Mouse (Mus musculus): Measurements from ENCODE around the gene Pitx1. TPM values are rescaled to one million over a fixed set of nuclear protein-coding genes. Genes with fewer than 3 reads are reported as not detected.

Gene Pitx1
- polyA plus RNA-seq (2012; rRNA removed) (0.09 and 0.24 TPM in 2 replicates), polyA plus RNA-seq (2014; fragmentation: Nextera tagmentation; extraction: Ambion mirVana) (not detected in 2 replicates)

DNA sequence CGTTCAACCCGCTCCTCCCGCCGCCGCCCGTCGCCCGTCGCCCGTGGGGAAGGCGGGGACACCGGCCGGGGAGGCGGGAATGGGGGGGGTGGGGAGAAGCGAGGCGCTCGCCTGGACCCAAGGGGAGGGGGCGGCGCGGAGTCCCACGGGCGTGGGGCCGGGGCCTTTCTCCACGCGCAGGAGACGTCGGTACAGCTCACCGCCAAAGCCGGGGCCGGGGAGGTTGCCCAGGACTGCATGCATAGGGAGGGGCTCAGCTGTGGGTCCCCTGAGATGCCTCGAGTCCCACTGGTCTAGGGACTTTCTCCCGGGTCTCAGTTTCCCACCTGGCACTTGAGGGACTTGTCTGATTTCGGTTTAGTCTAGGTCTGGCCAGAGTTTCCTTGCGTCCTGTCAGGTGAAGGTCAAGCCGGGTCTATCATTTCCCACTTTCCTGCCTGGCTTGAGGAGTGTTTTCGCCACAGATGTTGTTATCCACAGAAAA, at the start of gene Pitx1:
TSS of gene Pitx1 (minus strand) at position 51 of the 484 bp plus-strand sequence.
- no peak within 1 kb of the TSS for H3K4me2 ChIP-seq (ENCODE audit: low read depth)
- no peak for ATAC-seq (ENCODE audit: insufficient read depth)
- no peaks in the 10 kb centered on the region for H3K9me3 ChIP-seq (ENCODE audit: control insufficient read depth, low read length)
- no peaks in the 10 kb centered on the region for H3K36me3 ChIP-seq (replicated peaks; ENCODE audit: control insufficient read depth, insufficient read depth, low read depth)
- H3K4me3 ChIP-seq (ENCODE audit: insufficient read depth in 1 of 2, low read depth in 2 of 2, low read length in 2 of 2): no peak within 1 kb of the TSS
- no peak within 1 kb of the TSS for H3K27ac ChIP-seq
- H3K27me3 ChIP-seq (ENCODE audit: control insufficient read depth, insufficient read depth, low read length): peaks cover 87% of the 10 kb centered on the region
- WGBS (ENCODE audit: insufficient replicate concordance): 1% methylated on average over 36 of the region's 36 CpGs
- no peak within 1 kb of the TSS for H3K9ac ChIP-seq (replicated peaks)
- no peaks in the 10 kb centered on the region for H3K4me1 ChIP-seq (replicated peaks; ENCODE audit: control insufficient read depth in 2 of 2, insufficient read depth in 2 of 2, low read length in 1 of 2)
- DNase-seq (ENCODE audit: low read depth in 3 of 3, low spot score in 3 of 3): no peak
- no peak for TF ChIP-seq EP300 (IDR thresholded peaks at IDR 0.05; ENCODE audit: low read depth)
- TF ChIP-seq CTCF (IDR thresholded peaks at IDR 0.05; ENCODE audit: low read depth): no peak

DNA sequence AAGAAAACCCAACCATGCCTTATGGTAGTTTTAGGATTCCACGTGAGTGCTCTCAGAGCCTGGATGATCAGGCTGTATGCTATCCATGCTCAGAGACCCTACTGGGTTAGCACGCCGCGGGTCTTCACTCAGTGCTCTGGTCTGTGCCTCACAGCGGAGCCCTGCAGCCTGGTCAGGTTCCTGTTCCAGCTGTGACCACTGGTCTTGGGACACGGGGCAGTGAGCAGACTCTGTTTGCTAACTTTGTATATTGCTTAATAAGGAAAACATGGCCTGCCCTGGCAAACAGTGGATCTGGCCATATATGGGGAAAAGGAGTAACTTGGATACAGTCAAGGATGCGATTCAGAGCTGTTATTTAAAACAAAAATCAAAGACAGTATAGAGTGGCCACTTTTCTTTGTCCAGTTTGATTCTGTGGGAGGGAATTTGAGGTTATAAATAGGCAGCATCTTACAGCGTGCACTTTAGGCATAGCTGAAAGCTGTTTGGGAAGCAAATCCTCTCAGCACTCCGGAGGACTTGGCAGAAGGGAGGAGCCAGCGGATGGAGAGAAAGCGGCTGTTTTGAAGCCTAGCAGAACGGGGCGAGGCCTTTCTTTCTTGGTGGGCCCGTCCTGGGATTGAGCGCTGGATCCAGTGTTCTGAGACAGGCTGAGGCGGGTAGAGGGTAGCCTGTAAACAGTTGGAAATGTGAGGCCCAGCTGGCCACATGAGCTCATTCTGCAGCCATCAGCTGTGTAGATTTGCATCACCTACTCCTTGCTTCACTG, 45.6 kb upstream of the Pitx1 start:
- no peaks in the 10 kb centered on the region for H3K4me1 ChIP-seq (replicated peaks; ENCODE audit: control insufficient read depth in 2 of 2, insufficient read depth in 2 of 2, low read length in 1 of 2)
- WGBS (ENCODE audit: insufficient replicate concordance): 55% methylated on average over 16 of the region's 16 CpGs
- no peaks in the 10 kb centered on the region for H3K27me3 ChIP-seq (ENCODE audit: control insufficient read depth, insufficient read depth, low read length)
- no peak overlapping the region for H3K4me3 ChIP-seq (ENCODE audit: insufficient read depth in 1 of 2, low read depth in 2 of 2, low read length in 2 of 2)
- no peaks in the 10 kb centered on the region for H3K36me3 ChIP-seq (replicated peaks; ENCODE audit: control insufficient read depth, insufficient read depth, low read depth)
- no peaks in the 10 kb centered on the region for H3K9me3 ChIP-seq (ENCODE audit: control insufficient read depth, low read length)
- no peak overlapping the region for H3K27ac ChIP-seq
- TF ChIP-seq EP300 (IDR thresholded peaks at IDR 0.05; ENCODE audit: low read depth): no peak
- no peak for TF ChIP-seq CTCF (IDR thresholded peaks at IDR 0.05; ENCODE audit: low read depth)
- DNase-seq (ENCODE audit: low read depth in 3 of 3, low spot score in 3 of 3): peak in 1 of 3 experiments; percentile 7
- 0 out of 2 replicates have a peak, but pooled peaks have one; percentile 28 for ATAC-seq (ENCODE audit: insufficient read depth)
- no peak overlapping the region for H3K4me2 ChIP-seq (ENCODE audit: low read depth)
- no peak overlapping the region for H3K9ac ChIP-seq (replicated peaks)

DNA sequence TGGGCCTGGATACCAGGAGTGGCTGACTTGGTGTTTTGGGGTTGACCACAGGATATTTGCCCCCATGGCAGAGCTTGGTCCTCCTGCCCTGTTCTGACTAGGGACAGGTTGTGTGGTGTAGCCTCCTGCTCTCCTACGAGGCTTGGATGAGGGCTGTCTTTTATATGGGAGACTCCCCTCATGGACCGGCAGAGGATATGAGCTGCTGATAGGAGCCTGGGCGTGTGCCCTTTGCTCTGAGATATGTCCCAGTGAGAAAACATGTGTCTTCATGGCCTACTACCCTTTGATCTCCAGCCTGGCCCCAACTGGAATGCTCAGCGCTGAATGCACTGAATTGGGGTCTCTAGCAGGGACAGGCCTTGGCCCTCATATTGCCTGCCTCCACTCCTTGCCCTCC, 42.4 kb upstream of the Pitx1 start:
- Histone ChIP-seq H3K9ac (replicated peaks) (no peak overlapping the region), H3K27ac (no peak overlapping the region), H3K27me3 (ENCODE audit: control insufficient read depth, insufficient read depth, low read length) (no peaks in the 10 kb centered on the region), H3K36me3 (replicated peaks; ENCODE audit: control insufficient read depth, insufficient read depth, low read depth) (no peaks in the 10 kb centered on the region), H3K4me3 (ENCODE audit: insufficient read depth in 1 of 2, low read depth in 2 of 2, low read length in 2 of 2) (no peak overlapping the region), H3K4me1 (replicated peaks; ENCODE audit: control insufficient read depth in 2 of 2, insufficient read depth in 2 of 2, low read length in 1 of 2) (no peaks in the 10 kb centered on the region), H3K9me3 (ENCODE audit: control insufficient read depth, low read length) (no peaks in the 10 kb centered on the region), H3K4me2 (ENCODE audit: low read depth) (no peak overlapping the region)
- DNase-seq (ENCODE audit: low read depth in 3 of 3, low spot score in 3 of 3): no peak
- ATAC-seq (ENCODE audit: insufficient read depth): no peak
- no peak for TF ChIP-seq CTCF (IDR thresholded peaks at IDR 0.05; ENCODE audit: low read depth)
- TF ChIP-seq EP300 (IDR thresholded peaks at IDR 0.05; ENCODE audit: low read depth): no peak
- WGBS (ENCODE audit: insufficient replicate concordance): 53% methylated on average over 4 of the region's 4 CpGs

DNA sequence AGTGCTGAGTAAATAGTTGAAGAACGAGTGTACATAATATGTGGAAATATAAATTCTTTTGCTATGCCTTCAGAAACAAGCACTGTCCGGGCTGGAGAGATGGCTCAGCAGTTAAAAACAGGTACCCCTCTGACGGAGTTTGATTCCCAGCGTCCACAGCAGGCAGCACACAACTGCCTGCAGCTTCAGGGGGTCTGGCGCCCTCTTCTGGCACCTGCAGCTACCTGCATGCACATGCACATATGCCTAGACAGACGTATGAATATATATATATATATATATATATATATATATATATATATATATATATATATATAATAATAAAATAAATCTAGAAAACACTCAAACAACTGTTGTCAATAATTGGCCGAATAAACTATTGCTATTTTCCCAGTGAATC, 35.4 kb upstream of the Pitx1 start:
- no peak overlapping the region for H3K4me3 ChIP-seq (ENCODE audit: insufficient read depth in 1 of 2, low read depth in 2 of 2, low read length in 2 of 2)
- DNase-seq (ENCODE audit: low read depth in 3 of 3, low spot score in 3 of 3) (no peak), ATAC-seq (ENCODE audit: insufficient read depth) (no peak)
- no peaks in the 10 kb centered on the region for H3K9me3 ChIP-seq (ENCODE audit: control insufficient read depth, low read length)
- no peak overlapping the region for H3K27ac ChIP-seq
- no peaks in the 10 kb centered on the region for H3K4me1 ChIP-seq (replicated peaks; ENCODE audit: control insufficient read depth in 2 of 2, insufficient read depth in 2 of 2, low read length in 1 of 2)
- no peaks in the 10 kb centered on the region for H3K27me3 ChIP-seq (ENCODE audit: control insufficient read depth, insufficient read depth, low read length)
- WGBS (ENCODE audit: insufficient replicate concordance): 60% methylated on average over 7 of the region's 7 CpGs
- H3K4me2 ChIP-seq (ENCODE audit: low read depth): no peak overlapping the region
- no peak for TF ChIP-seq EP300 (IDR thresholded peaks at IDR 0.05; ENCODE audit: low read depth)
- TF ChIP-seq CTCF (IDR thresholded peaks at IDR 0.05; ENCODE audit: low read depth): peak; percentile 28
- H3K9ac ChIP-seq (replicated peaks): no peak overlapping the region
- no peaks in the 10 kb centered on the region for H3K36me3 ChIP-seq (replicated peaks; ENCODE audit: control insufficient read depth, insufficient read depth, low read depth)

DNA sequence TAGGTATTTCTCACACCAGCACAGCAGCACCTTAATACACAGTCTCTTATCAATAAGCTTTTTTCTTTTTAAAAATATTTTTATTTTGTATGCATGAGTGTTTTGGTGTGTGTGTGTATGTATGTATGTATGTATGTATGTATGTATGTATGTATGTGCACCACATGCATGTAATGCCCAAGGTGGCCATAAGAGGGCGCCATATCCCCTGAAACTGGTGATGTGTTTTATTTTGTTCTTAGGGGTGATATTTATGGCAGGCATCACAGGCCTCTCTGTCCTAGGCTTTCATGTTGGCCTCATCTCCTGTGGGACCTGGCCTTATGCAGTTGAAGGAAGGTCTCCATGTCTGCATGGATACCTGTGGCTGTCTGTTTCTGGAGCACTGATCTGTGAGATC, 34.0 kb upstream of the Pitx1 start:
- no peak overlapping the region for H3K9ac ChIP-seq (replicated peaks)
- ATAC-seq (ENCODE audit: insufficient read depth) (no peak), DNase-seq (ENCODE audit: low read depth in 3 of 3, low spot score in 3 of 3) (no peak)
- 54% methylated on average over 1 of the region's 1 CpGs for WGBS (ENCODE audit: insufficient replicate concordance)
- H3K36me3 ChIP-seq (replicated peaks; ENCODE audit: control insufficient read depth, insufficient read depth, low read depth): no peaks in the 10 kb centered on the region
- no peaks in the 10 kb centered on the region for H3K9me3 ChIP-seq (ENCODE audit: control insufficient read depth, low read length)
- no peak overlapping the region for H3K27ac ChIP-seq
- TF ChIP-seq EP300 (IDR thresholded peaks at IDR 0.05; ENCODE audit: low read depth) (no peak), CTCF (IDR thresholded peaks at IDR 0.05; ENCODE audit: low read depth) (peak; percentile 61)
- H3K4me2 ChIP-seq (ENCODE audit: low read depth): no peak overlapping the region
- no peaks in the 10 kb centered on the region for H3K27me3 ChIP-seq (ENCODE audit: control insufficient read depth, insufficient read depth, low read length)
- no peak overlapping the region for H3K4me3 ChIP-seq (ENCODE audit: insufficient read depth in 1 of 2, low read depth in 2 of 2, low read length in 2 of 2)
- H3K4me1 ChIP-seq (replicated peaks; ENCODE audit: control insufficient read depth in 2 of 2, insufficient read depth in 2 of 2, low read length in 1 of 2): no peaks in the 10 kb centered on the region

All from liver, embryonic 14.5 days (tissue).